Mouse (Mus musculus): ENCODE data around the gene Olfr97. TPM values are rescaled to one million over a fixed set of nuclear protein-coding genes. Genes with fewer than 3 reads are reported as not detected.

The Olfr97 gene
- polyA plus RNA-seq (2014; fragmentation: Illumina TruSeq; extraction: RNeasy Lipid Tissue Mini Kit (QIAGEN cat#74804); ENCODE audit: low read depth, low replicate concordance), result not detected

GRCm38 (mm10) chr17:37237230-37237629, at the start of gene Olfr97:
Gene Olfr97, minus strand, starts transcription at chr17:37237330.

GRCm38 (mm10) chr17:37283360-37283759, 46.2 kb upstream of the Olfr97 start, which contains the start of gene Olfr99:
Gene Olfr99, minus strand, starts transcription at chr17:37283460.

GRCm38 (mm10) chr17:37270058-37270701, 33.0 kb upstream of the Olfr97 start, which contains the start of gene H2-M3:
Gene H2-M3, plus strand, starts transcription at chr17:37270220.

GRCm38 (mm10) chr17:37263626-37264025, 26.5 kb upstream of the Olfr97 start, which contains the start of gene Olfr98:
Gene Olfr98, minus strand, starts transcription at chr17:37263749.

GRCm38 (mm10) chr17:37219846-37220245, 17.3 kb downstream of the Olfr97 start, which contains the start of gene Olfr96:
Gene Olfr96, plus strand, starts transcription at chr17:37220146.

GRCm38 (mm10) chr17:37213018-37213417, 24.1 kb downstream of the Olfr97 start, which contains the start of gene Olfr95:
Gene Olfr95, minus strand, starts transcription at chr17:37213118.

GRCm38 (mm10) chr17:37200894-37201293, 36.2 kb downstream of the Olfr97 start, which contains the start of gene Olfr94:
Gene Olfr94, minus strand, starts transcription at chr17:37200994.

GRCm38 (mm10) chr17:37193656-37194055, 43.5 kb downstream of the Olfr97 start, which contains the start of gene Ubd:
Gene Ubd, plus strand, starts transcription at chr17:37193892.

Other genes starting within 250 kb of the Olfr97 start
- 0.97 TPM for gene H2-M5, start 247.8 kb downstream of the Olfr97 start, polyA plus RNA-seq (2014; fragmentation: Illumina TruSeq; extraction: RNeasy Lipid Tissue Mini Kit (QIAGEN cat#74804); ENCODE audit: low read depth, low replicate concordance)
- gene Zfp57, start 236.2 kb downstream of the Olfr97 start, polyA plus RNA-seq (2014; fragmentation: Illumina TruSeq; extraction: RNeasy Lipid Tissue Mini Kit (QIAGEN cat#74804); ENCODE audit: low read depth, low replicate concordance), result 27.4 TPM
- not detected for gene Mog, start 213.9 kb downstream of the Olfr97 start, polyA plus RNA-seq (2014; fragmentation: Illumina TruSeq; extraction: RNeasy Lipid Tissue Mini Kit (QIAGEN cat#74804); ENCODE audit: low read depth, low replicate concordance)
- 10.9 TPM for gene Gabbr1, start 191.4 kb downstream of the Olfr97 start, polyA plus RNA-seq (2014; fragmentation: Illumina TruSeq; extraction: RNeasy Lipid Tissue Mini Kit (QIAGEN cat#74804); ENCODE audit: low read depth, low replicate concordance)
- gene Olfr90, start 148.8 kb downstream of the Olfr97 start, polyA plus RNA-seq (2014; fragmentation: Illumina TruSeq; extraction: RNeasy Lipid Tissue Mini Kit (QIAGEN cat#74804); ENCODE audit: low read depth, low replicate concordance), result not detected
- gene Olfr91, start 139.1 kb downstream of the Olfr97 start, polyA plus RNA-seq (2014; fragmentation: Illumina TruSeq; extraction: RNeasy Lipid Tissue Mini Kit (QIAGEN cat#74804); ENCODE audit: low read depth, low replicate concordance), result 0.07 TPM
- not detected for gene Olfr92, start 117.2 kb downstream of the Olfr97 start, polyA plus RNA-seq (2014; fragmentation: Illumina TruSeq; extraction: RNeasy Lipid Tissue Mini Kit (QIAGEN cat#74804); ENCODE audit: low read depth, low replicate concordance)
- gene Olfr93, start 75.8 kb downstream of the Olfr97 start, polyA plus RNA-seq (2014; fragmentation: Illumina TruSeq; extraction: RNeasy Lipid Tissue Mini Kit (QIAGEN cat#74804); ENCODE audit: low read depth, low replicate concordance), result 0.90 TPM
- not detected for gene Ubd, start 43.4 kb downstream of the Olfr97 start, polyA plus RNA-seq (2014; fragmentation: Illumina TruSeq; extraction: RNeasy Lipid Tissue Mini Kit (QIAGEN cat#74804); ENCODE audit: low read depth, low replicate concordance)
- not detected for gene Olfr94, start 36.3 kb downstream of the Olfr97 start, polyA plus RNA-seq (2014; fragmentation: Illumina TruSeq; extraction: RNeasy Lipid Tissue Mini Kit (QIAGEN cat#74804); ENCODE audit: low read depth, low replicate concordance)
- gene Olfr95, start 24.2 kb downstream of the Olfr97 start, polyA plus RNA-seq (2014; fragmentation: Illumina TruSeq; extraction: RNeasy Lipid Tissue Mini Kit (QIAGEN cat#74804); ENCODE audit: low read depth, low replicate concordance), result not detected
- gene Olfr96, start 17.2 kb downstream of the Olfr97 start, polyA plus RNA-seq (2014; fragmentation: Illumina TruSeq; extraction: RNeasy Lipid Tissue Mini Kit (QIAGEN cat#74804); ENCODE audit: low read depth, low replicate concordance), result not detected
- gene Olfr98, start 26.4 kb upstream of the Olfr97 start, polyA plus RNA-seq (2014; fragmentation: Illumina TruSeq; extraction: RNeasy Lipid Tissue Mini Kit (QIAGEN cat#74804); ENCODE audit: low read depth, low replicate concordance), result not detected
- 0.28 TPM for gene H2-M3, start 32.9 kb upstream of the Olfr97 start, polyA plus RNA-seq (2014; fragmentation: Illumina TruSeq; extraction: RNeasy Lipid Tissue Mini Kit (QIAGEN cat#74804); ENCODE audit: low read depth, low replicate concordance)
- gene Olfr99, start 46.1 kb upstream of the Olfr97 start, polyA plus RNA-seq (2014; fragmentation: Illumina TruSeq; extraction: RNeasy Lipid Tissue Mini Kit (QIAGEN cat#74804); ENCODE audit: low read depth, low replicate concordance), result not detected
- gene Olfr101, start 67.0 kb upstream of the Olfr97 start, polyA plus RNA-seq (2014; fragmentation: Illumina TruSeq; extraction: RNeasy Lipid Tissue Mini Kit (QIAGEN cat#74804); ENCODE audit: low read depth, low replicate concordance), result not detected
- 0.14 TPM for gene Olfr102, start 79.7 kb upstream of the Olfr97 start, polyA plus RNA-seq (2014; fragmentation: Illumina TruSeq; extraction: RNeasy Lipid Tissue Mini Kit (QIAGEN cat#74804); ENCODE audit: low read depth, low replicate concordance)
- not detected for gene Olfr103, start 102.4 kb upstream of the Olfr97 start, polyA plus RNA-seq (2014; fragmentation: Illumina TruSeq; extraction: RNeasy Lipid Tissue Mini Kit (QIAGEN cat#74804); ENCODE audit: low read depth, low replicate concordance)
- gene Olfr104-ps, start 122.3 kb upstream of the Olfr97 start, polyA plus RNA-seq (2014; fragmentation: Illumina TruSeq; extraction: RNeasy Lipid Tissue Mini Kit (QIAGEN cat#74804); ENCODE audit: low read depth, low replicate concordance), result not detected
- not detected for gene Olfr105-ps, start 141.7 kb upstream of the Olfr97 start, polyA plus RNA-seq (2014; fragmentation: Illumina TruSeq; extraction: RNeasy Lipid Tissue Mini Kit (QIAGEN cat#74804); ENCODE audit: low read depth, low replicate concordance)
- not detected for gene Olfr106-ps, start 153.1 kb upstream of the Olfr97 start, polyA plus RNA-seq (2014; fragmentation: Illumina TruSeq; extraction: RNeasy Lipid Tissue Mini Kit (QIAGEN cat#74804); ENCODE audit: low read depth, low replicate concordance)
- not detected for gene Olfr107, start 161.9 kb upstream of the Olfr97 start, polyA plus RNA-seq (2014; fragmentation: Illumina TruSeq; extraction: RNeasy Lipid Tissue Mini Kit (QIAGEN cat#74804); ENCODE audit: low read depth, low replicate concordance)
- not detected for gene Olfr108, start 208.2 kb upstream of the Olfr97 start, polyA plus RNA-seq (2014; fragmentation: Illumina TruSeq; extraction: RNeasy Lipid Tissue Mini Kit (QIAGEN cat#74804); ENCODE audit: low read depth, low replicate concordance)
- not detected for gene Olfr109, start 221.6 kb upstream of the Olfr97 start, polyA plus RNA-seq (2014; fragmentation: Illumina TruSeq; extraction: RNeasy Lipid Tissue Mini Kit (QIAGEN cat#74804); ENCODE audit: low read depth, low replicate concordance)
- not detected for gene H2-M2, start 246.2 kb upstream of the Olfr97 start, polyA plus RNA-seq (2014; fragmentation: Illumina TruSeq; extraction: RNeasy Lipid Tissue Mini Kit (QIAGEN cat#74804); ENCODE audit: low read depth, low replicate concordance)

Measured in testis, adult 10 weeks (tissue).